Mouse (Mus musculus): Measurements from ENCODE around the gene Hist2h2aa2. TPM values are rescaled to one million over a fixed set of nuclear protein-coding genes. Genes with fewer than 3 reads are reported as not detected.

The Hist2h2aa2 gene
- polyA plus RNA-seq, 1 experiment from 2014 or later = 24.3 TPM

GRCm38 (mm10) chr3:96197129-96197749, 42.8 kb downstream of the Hist2h2aa2 start:
- Histone ChIP-seq H3K4me3 (peak overlapping the region; percentile 69), H3K27ac (replicated peaks) (peak overlapping the region; percentile 97), H3K9me3 (replicated peaks) (0 out of 2 replicates have a peak, but pooled peaks cover 3% of the 10 kb centered on the region), H3K4me1 (peaks cover 21% of the 10 kb centered on the region), H3K36me3 (peaks cover 11% of the 10 kb centered on the region), H3K27me3 (ENCODE audit: low read depth, poor library complexity, severe bottlenecking) (peaks cover 20% of the 10 kb centered on the region; the same call in 1 of the 2 replicates)
- DNase-seq (ENCODE audit: low spot score) = peak; percentile 89
- WGBS = under 1% methylated on average over 50 of the region's 50 CpGs

GRCm38 (mm10) chr3:96196437-96197128, 43.5 kb downstream of the Hist2h2aa2 start:
- WGBS = 20% methylated on average over 27 of the region's 27 CpGs
- DNase-seq (ENCODE audit: low spot score) = no peak
- H3K27me3 ChIP-seq (ENCODE audit: low read depth, poor library complexity, severe bottlenecking) = peaks cover 20% of the 10 kb centered on the region; the same call in 1 of the 2 replicates
- peak overlapping the region; percentile 69 for H3K4me3 ChIP-seq
- peak overlapping the region; percentile 97 for H3K27ac ChIP-seq (replicated peaks)
- peaks cover 11% of the 10 kb centered on the region for H3K36me3 ChIP-seq
- 0 out of 2 replicates have a peak, but pooled peaks cover 3% of the 10 kb centered on the region for H3K9me3 ChIP-seq (replicated peaks)
- peaks cover 21% of the 10 kb centered on the region for H3K4me1 ChIP-seq

GRCm38 (mm10) chr3:96195616-96196313, 44.3 kb downstream of the Hist2h2aa2 start:
- peak overlapping the region; percentile 69 for H3K4me3 ChIP-seq
- peaks cover 11% of the 10 kb centered on the region for H3K36me3 ChIP-seq
- no peak overlapping the region for H3K27ac ChIP-seq (replicated peaks)
- peaks cover 20% of the 10 kb centered on the region; the same call in 1 of the 2 replicates for H3K27me3 ChIP-seq (ENCODE audit: low read depth, poor library complexity, severe bottlenecking)
- 0 out of 2 replicates have a peak, but pooled peaks cover 3% of the 10 kb centered on the region for H3K9me3 ChIP-seq (replicated peaks)
- DNase-seq (ENCODE audit: low spot score) = no peak
- 93% methylated on average over 11 of the region's 11 CpGs for WGBS
- peaks cover 21% of the 10 kb centered on the region for H3K4me1 ChIP-seq

DNA sequence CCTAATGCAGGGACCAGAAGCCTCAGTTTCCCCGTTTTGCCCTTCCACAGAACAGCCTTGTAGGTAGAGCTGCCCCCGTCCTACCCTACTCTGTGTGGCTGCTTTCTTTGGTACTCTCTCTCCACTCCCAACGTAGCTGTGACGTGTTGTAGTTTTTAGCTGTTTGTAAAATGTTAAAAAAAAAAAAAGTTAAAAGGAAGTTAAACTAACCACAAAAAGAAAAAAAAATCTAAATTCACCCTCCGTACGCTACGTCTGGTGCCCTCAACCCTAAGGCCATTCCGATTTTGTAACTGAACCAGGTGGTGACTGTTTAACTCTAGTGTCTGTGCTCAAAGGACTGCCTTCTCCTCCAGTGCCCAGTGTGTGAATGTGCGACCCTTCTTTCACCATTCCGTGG, 45.1 kb downstream of the Hist2h2aa2 start:
- no peak overlapping the region for H3K4me3 ChIP-seq
- no peak overlapping the region for H3K27ac ChIP-seq (replicated peaks)
- 91% methylated on average over 10 of the region's 10 CpGs for WGBS
- H3K4me1 ChIP-seq = peaks cover 21% of the 10 kb centered on the region
- peaks cover 20% of the 10 kb centered on the region; the same call in 1 of the 2 replicates for H3K27me3 ChIP-seq (ENCODE audit: low read depth, poor library complexity, severe bottlenecking)
- peaks cover 11% of the 10 kb centered on the region for H3K36me3 ChIP-seq
- 0 out of 2 replicates have a peak, but pooled peaks cover 3% of the 10 kb centered on the region for H3K9me3 ChIP-seq (replicated peaks)
- DNase-seq (ENCODE audit: low spot score) = no peak

DNA sequence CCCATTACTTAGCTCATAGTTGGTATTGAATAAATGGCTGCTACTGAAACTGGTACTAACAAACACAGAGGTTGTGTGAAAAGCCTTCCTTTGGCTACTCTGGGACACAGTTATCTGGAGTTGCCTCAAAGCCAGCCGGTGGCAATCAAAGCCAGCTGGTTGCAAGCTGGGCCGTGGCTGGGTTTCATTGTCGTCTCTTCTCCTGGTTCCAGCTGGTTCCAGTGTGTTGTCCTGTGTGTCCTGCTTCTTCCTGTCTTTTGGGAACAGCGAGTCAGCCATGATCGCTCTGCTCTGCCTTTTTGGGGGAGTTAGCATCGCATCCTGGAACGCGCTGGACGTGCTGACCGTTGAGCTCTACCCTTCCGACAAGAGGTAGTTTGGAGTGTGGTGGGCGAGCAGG, 47.1 kb downstream of the Hist2h2aa2 start:
- DNase-seq (ENCODE audit: low spot score) = no peak
- Histone ChIP-seq H3K9me3 (replicated peaks) (0 out of 2 replicates have a peak, but pooled peaks cover 3% of the 10 kb centered on the region), H3K4me1 (peaks cover 17% of the 10 kb centered on the region), H3K27ac (replicated peaks) (no peak overlapping the region), H3K4me3 (no peak overlapping the region), H3K36me3 (peaks cover 11% of the 10 kb centered on the region), H3K27me3 (ENCODE audit: low read depth, poor library complexity, severe bottlenecking) (0 out of 2 replicates have a peak, but pooled peaks cover 9% of the 10 kb centered on the region)
- 69% methylated on average over 12 of the region's 12 CpGs for WGBS

Small RNA genes within 50 kb of the gene (microRNA-seq; reads per million reads assigned to microRNA genes)
- gene Gm44492 (not detected), gene Gm47311 (not detected), gene Gm47313 (not detected)

Other genes with a start within 250 kb of the Hist2h2aa2 start
- 66.8 and 69.0 TPM in 2 replicates for gene Plekho1, start 244.3 kb downstream of the Hist2h2aa2 start, polyA plus RNA-seq (2016; fragmentation: Nextera tagmentation; extraction: Ambion mirVana)
- gene Vps45, start 181.8 kb downstream of the Hist2h2aa2 start, polyA plus RNA-seq (2016; fragmentation: Nextera tagmentation; extraction: Ambion mirVana) = 28.6 and 33.3 TPM in 2 replicates
- 16.5 and 18.9 TPM in 2 replicates for gene Otud7b, start 135.7 kb downstream of the Hist2h2aa2 start, polyA plus RNA-seq (2016; fragmentation: Nextera tagmentation; extraction: Ambion mirVana)
- 7.8 and 9.6 TPM in 2 replicates for gene Mtmr11, start 78.3 kb downstream of the Hist2h2aa2 start, polyA plus RNA-seq (2016; fragmentation: Nextera tagmentation; extraction: Ambion mirVana)
- gene Sf3b4, start 67.9 kb downstream of the Hist2h2aa2 start, polyA plus RNA-seq (2016; fragmentation: Nextera tagmentation; extraction: Ambion mirVana) = 262 and 271 TPM in 2 replicates
- 3.1 and 8.8 TPM in 2 replicates for gene Sv2a, start 59.1 kb downstream of the Hist2h2aa2 start, polyA plus RNA-seq (2016; fragmentation: Nextera tagmentation; extraction: Ambion mirVana)
- 86.7 and 92.8 TPM in 2 replicates for gene Bola1, start 20.6 kb downstream of the Hist2h2aa2 start, polyA plus RNA-seq (2016; fragmentation: Nextera tagmentation; extraction: Ambion mirVana)
- 0.98 TPM in 1 of 2 replicates, not detected in the other for gene Hist2h2ab, start 20.4 kb downstream of the Hist2h2aa2 start, polyA plus RNA-seq (2016; fragmentation: Nextera tagmentation; extraction: Ambion mirVana)
- 7.3 and 17.2 TPM in 2 replicates for gene Hist2h2ac, start 19.4 kb downstream of the Hist2h2aa2 start, polyA plus RNA-seq (2016; fragmentation: Nextera tagmentation; extraction: Ambion mirVana)
- 11.5 and 11.9 TPM in 2 replicates for gene Hist2h2be, start 19.2 kb downstream of the Hist2h2aa2 start, polyA plus RNA-seq (2016; fragmentation: Nextera tagmentation; extraction: Ambion mirVana)
- 8.1 TPM in 2 replicates for gene Hist2h3c2, start 1.1 kb downstream of the Hist2h2aa2 start, polyA plus RNA-seq (2016; fragmentation: Nextera tagmentation; extraction: Ambion mirVana)
- 13.7 TPM in 2 replicates for gene Hist2h2aa1, start 5.2 kb upstream of the Hist2h2aa2 start, polyA plus RNA-seq (2016; fragmentation: Nextera tagmentation; extraction: Ambion mirVana)
- 0.70 and 0.86 TPM in 2 replicates for gene Hist2h3c1, start 6.4 kb upstream of the Hist2h2aa2 start, polyA plus RNA-seq (2016; fragmentation: Nextera tagmentation; extraction: Ambion mirVana)
- 12.2 and 12.6 TPM in 2 replicates for gene Hist2h4, start 23.0 kb upstream of the Hist2h2aa2 start, polyA plus RNA-seq (2016; fragmentation: Nextera tagmentation; extraction: Ambion mirVana)
- 49.5 and 57.2 TPM in 2 replicates for gene Hist2h3b, start 28.4 kb upstream of the Hist2h2aa2 start, polyA plus RNA-seq (2016; fragmentation: Nextera tagmentation; extraction: Ambion mirVana)
- gene Hist2h2bb, start 29.5 kb upstream of the Hist2h2aa2 start, polyA plus RNA-seq (2016; fragmentation: Nextera tagmentation; extraction: Ambion mirVana) = 9.5 and 10.3 TPM in 2 replicates
- gene Fcgr1, start 53.7 kb upstream of the Hist2h2aa2 start, polyA plus RNA-seq (2016; fragmentation: Nextera tagmentation; extraction: Ambion mirVana) = 1.8 and 2.1 TPM in 2 replicates
- 0.20 and 0.30 TPM in 2 replicates for gene BC107364, start 212.0 kb upstream of the Hist2h2aa2 start, polyA plus RNA-seq (2016; fragmentation: Nextera tagmentation; extraction: Ambion mirVana)